Mouse (Mus musculus) left cerebral cortex, postnatal 36 days (tissue): ENCODE measurements around the gene Tfb2m. TPM values are rescaled to one million over a fixed set of nuclear protein-coding genes. Genes with fewer than 3 reads are reported as not detected.

Source experiments
- DNase-seq, 2 experiments: peaks; one replicate each; pipeline ENCODE4 v3.0.0; 2021 to 2022; ENCODE audit warnings: low spot score in 2 of 2, mixed read lengths in 1 of 2
- intact Hi-C: fragments of 180-260 bp; cut with DNase I; formaldehyde crosslinking; loops from one replicate; pipeline ENCODE4 v1.15.1; 2025
- total RNA-seq, 2 experiments: library from RNA; stranded (reverse); gene quantifications; 2 replicates each; pipeline ENCODE4 v1.2.3; 2021

Gene Tfb2m
- total RNA-seq, 2 experiments from 2014 or later, result 22.0 to 26.4 TPM

GRCm38 (mm10) chr1:179511895-179512294, 34.2 kb downstream of the Tfb2m start:
- peak; percentile 14 to 27 for DNase-seq
- intact Hi-C loops, result no loop called here

- no peak for DNase-seq
Observed at GRCm38 (mm10) chr1:179510546-179511340, 35.3 kb downstream of the Tfb2m start.

GRCm38 (mm10) chr1:179506530-179507315, 39.3 kb downstream of the Tfb2m start:
- DNase-seq, result no peak
- intact Hi-C loops, result loop anchor here (5.0 kb wide), 1 partner anchor 116 kb away; no protein-coding TSS in a partner anchor

More at GRCm38 (mm10) chr1:179510546-179511340, 35.3 kb downstream of the Tfb2m start:
- intact Hi-C loops, result no loop called here

- intact Hi-C loops, result no loop called here
- no peak for DNase-seq
Observed at GRCm38 (mm10) chr1:179502565-179502964, 43.5 kb downstream of the Tfb2m start.

GRCm38 (mm10) chr1:179499257-179499656, 46.8 kb downstream of the Tfb2m start:
- no peak for DNase-seq
- intact Hi-C loops, result no loop called here

GRCm38 (mm10) chr1:179492908-179493307, 53.2 kb downstream of the Tfb2m start:
- DNase-seq, result no peak
- intact Hi-C loops, result no loop called here

GRCm38 (mm10) chr1:179488520-179488919, 57.5 kb downstream of the Tfb2m start:
- no peak for DNase-seq
- intact Hi-C loops, result no loop called here

- DNase-seq, result no peak
- intact Hi-C loops, result no loop called here
Observed at GRCm38 (mm10) chr1:179487990-179488389, 58.1 kb downstream of the Tfb2m start.

- intact Hi-C loops, result no loop called here
- DNase-seq, result no peak
Observed at GRCm38 (mm10) chr1:179487238-179487637, 58.8 kb downstream of the Tfb2m start.

- DNase-seq, result no peak
- intact Hi-C loops, result no loop called here
Observed at GRCm38 (mm10) chr1:179485784-179486540, 60.1 kb downstream of the Tfb2m start.

GRCm38 (mm10) chr1:179480862-179481261, 65.2 kb downstream of the Tfb2m start:
- intact Hi-C loops, result no loop called here

More at GRCm38 (mm10) chr1:179480862-179481261, 65.2 kb downstream of the Tfb2m start:
- DNase-seq, result no peak

Other genes with a start within 250 kb of the Tfb2m start
- gene Smyd3, start 28.2 kb downstream of the Tfb2m start, total RNA-seq, result 10 to 100 TPM; 22.7 to 28.3 TPM
- gene Cnst, start 103 bp upstream of the Tfb2m start, total RNA-seq, result 10 to 100 TPM; 34.5 to 38.2 TPM
- 10 to 100 TPM; 54.5 to 63.2 TPM for gene Sccpdh, start 121.9 kb upstream of the Tfb2m start, total RNA-seq
- under 1 TPM in 1 of 2 experiments, not detected in 1; 0.25 TPM for gene Kif28, start 199.0 kb upstream of the Tfb2m start, total RNA-seq